Mouse (Mus musculus) lung, embryonic 15.5 days (tissue): ENCODE results near the gene Sec13. TPM values are rescaled to one million over a fixed set of nuclear protein-coding genes. Genes with fewer than 3 reads are reported as not detected.

ENCODE experiments used
- ATAC-seq: fragments of 200-750 bp; cut with Nextera tagmentation; 2 replicates; pipeline ENCODE4 v1.8.0; 2017; ENCODE audit warnings: moderate number of reproducible peaks, borderline replicate concordance; ENCODE audit not compliant: low FRiP score, low TSS enrichment; ENCODE audit errors: extremely low read depth
- H3K27ac ChIP-seq: fragments of 300-500 bp; sonication (generic); 2 replicates; pipeline ENCODE4 v1.5.1; 2015; ENCODE audit warnings: moderate library complexity, mild to moderate bottlenecking, inconsistent platforms
- H3K27me3 ChIP-seq: fragments of 300-500 bp; sonication (generic); 2 replicates; pipeline ENCODE4 v1.6.1; 2015; ENCODE audit warnings: inconsistent platforms
- H3K36me3 ChIP-seq: fragments of 300-500 bp; sonication (generic); 2 replicates; pipeline ENCODE4 v1.6.1; 2015; ENCODE audit warnings: inconsistent platforms
- H3K4me1 ChIP-seq: fragments of 300-500 bp; sonication (generic); 2 replicates; pipeline ENCODE4 v1.6.1; 2015; ENCODE audit warnings: inconsistent platforms
- H3K4me2 ChIP-seq: fragments of 300-500 bp; sonication (generic); 2 replicates; pipeline ENCODE4 v1.6.1; 2015; ENCODE audit warnings: inconsistent platforms, mild to moderate bottlenecking, moderate library complexity
- H3K4me3 ChIP-seq: fragments of 300-500 bp; sonication (generic); 2 replicates; pipeline ENCODE4 v1.5.1; 2015; ENCODE audit warnings: mild to moderate bottlenecking, inconsistent platforms
- H3K9ac ChIP-seq: fragments of 300-500 bp; sonication (generic); 2 replicates; pipeline ENCODE4 v1.6.1; 2015; ENCODE audit warnings: inconsistent platforms
- H3K9me3 ChIP-seq: fragments of 300-500 bp; sonication (generic); 2 replicates; pipeline ENCODE4 v1.6.1; 2016; ENCODE audit warnings: inconsistent platforms
- WGBS: fragments of 180-500 bp; shearing (Covaris S2); methylation state at CpG from one replicate; pipeline ENCODE4 v1.1.7; 2015; 5-methylcytosine and 5-hydroxymethylcytosine counted together
- microRNA-seq: library from miRNA; unstranded; fragments of <30 nt; microRNA quantifications from one replicate; pipeline ENCODE4, GENCODE M21; 2016
- polyA plus RNA-seq: library from polyadenylated mRNA; unstranded; fragments of >200 nt; fragmentation: Nextera tagmentation; extraction: Ambion mirVana; gene quantifications from 2 replicates; pipeline ENCODE4 v1.2.1, GENCODE M21; 2015

Gene Sec13
- polyA plus RNA-seq, 1 experiment from 2014 or later, result 275 TPM

DNA sequence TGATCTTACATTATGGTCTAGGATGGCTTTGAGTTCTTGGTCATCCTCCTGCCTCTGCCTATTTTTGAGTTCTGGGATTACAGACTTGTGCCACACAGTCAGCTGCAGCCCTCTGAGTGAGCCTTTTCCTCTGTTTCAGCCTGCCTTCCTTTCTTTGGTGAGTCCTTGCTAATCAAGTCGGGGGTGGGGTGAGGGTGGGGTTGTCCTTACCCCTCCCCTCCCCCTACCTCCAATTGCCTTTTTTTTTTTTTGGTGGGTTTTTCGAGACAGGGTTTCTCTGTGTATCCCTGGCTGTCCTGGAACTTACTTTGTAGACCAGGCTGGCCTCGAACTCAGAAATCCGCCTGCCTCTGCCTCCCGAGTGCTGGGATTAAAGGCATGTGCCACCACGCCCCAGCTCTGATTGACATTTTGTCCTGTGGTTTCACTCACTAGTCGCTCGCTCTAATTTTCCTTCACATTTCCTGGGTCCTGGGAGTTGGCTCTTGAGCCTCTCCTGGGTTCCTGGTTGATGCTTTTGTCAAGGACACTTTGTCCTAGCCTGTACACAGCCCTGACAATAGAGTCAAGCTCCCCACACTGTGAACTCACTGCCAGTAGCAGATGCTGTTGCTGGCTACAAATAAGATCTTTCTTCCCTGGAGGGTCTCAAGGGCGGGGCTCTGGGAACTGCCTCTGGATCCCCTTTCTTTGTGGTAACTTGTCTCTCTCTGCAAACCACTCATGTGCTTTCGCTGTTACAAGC lies 57.3 kb downstream of the Sec13 start:
- H3K27ac ChIP-seq, result no peak overlapping the region
- H3K4me1 ChIP-seq, result no peaks in the 10 kb centered on the region
- no peak overlapping the region for H3K9ac ChIP-seq
- WGBS, result 82% methylated on average over 10 of the region's 10 CpGs
- H3K36me3 ChIP-seq, result no peaks in the 10 kb centered on the region
- ATAC-seq, result no peak
- H3K9me3 ChIP-seq, result no peaks in the 10 kb centered on the region
- H3K4me3 ChIP-seq, result no peak overlapping the region
- no peaks in the 10 kb centered on the region for H3K27me3 ChIP-seq
- H3K4me2 ChIP-seq, result no peak overlapping the region

DNA sequence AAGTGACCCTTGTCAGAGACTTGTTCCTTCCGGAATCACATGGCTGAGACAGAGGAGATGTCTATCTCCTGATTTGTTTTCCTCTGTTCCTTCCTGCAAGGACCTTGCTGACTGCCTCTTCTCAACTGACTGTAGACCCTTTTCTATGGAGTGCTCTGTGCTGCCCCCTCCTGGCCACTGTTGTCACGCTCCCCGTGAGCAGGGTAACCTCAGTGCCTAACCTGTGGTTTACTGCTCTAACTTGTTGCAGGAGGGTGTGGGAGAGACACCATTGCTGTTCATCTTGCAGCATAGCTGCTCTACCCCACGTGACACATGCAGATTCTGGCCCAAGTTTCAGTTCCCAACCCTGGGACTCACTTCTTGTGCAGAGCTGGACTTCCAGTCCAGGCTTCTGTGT lies 59.3 kb downstream of the Sec13 start:
- Histone ChIP-seq H3K4me2 (no peak overlapping the region), H3K9ac (no peak overlapping the region), H3K36me3 (no peaks in the 10 kb centered on the region), H3K4me3 (no peak overlapping the region), H3K9me3 (no peaks in the 10 kb centered on the region), H3K27me3 (no peaks in the 10 kb centered on the region), H3K4me1 (no peaks in the 10 kb centered on the region), H3K27ac (no peak overlapping the region)
- no peak; the same call in 1 of the 2 replicates for ATAC-seq
- 17% methylated on average over 4 of the region's 4 CpGs for WGBS

DNA sequence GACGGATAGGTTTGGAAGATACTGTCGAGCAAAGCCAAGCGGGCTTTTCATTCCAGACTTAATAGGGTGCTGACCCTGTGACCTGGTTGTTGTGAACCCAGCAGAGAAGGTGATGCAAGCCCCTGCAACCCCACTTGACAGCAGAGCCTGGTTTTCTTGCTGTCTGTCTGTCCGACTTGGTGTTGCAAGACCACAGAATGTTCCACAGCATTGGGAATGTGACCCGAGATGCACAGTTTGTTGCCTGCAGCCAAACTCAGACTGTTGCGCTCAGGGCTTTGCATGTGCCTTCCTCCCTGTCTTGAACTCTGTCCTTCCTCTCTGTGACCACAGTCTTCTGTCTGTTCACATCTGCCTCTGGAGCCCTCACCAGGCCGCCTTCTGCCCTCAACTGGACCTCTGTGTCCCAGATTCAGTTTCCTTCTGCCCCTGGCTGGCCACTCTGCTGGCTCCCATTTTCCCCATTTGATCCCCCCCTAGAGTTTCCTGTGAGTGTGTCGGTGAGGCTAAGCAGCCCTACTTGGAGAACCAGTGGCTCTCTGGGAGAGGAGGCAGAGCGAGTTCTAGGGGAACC lies 60.5 kb downstream of the Sec13 start:
- no peaks in the 10 kb centered on the region for H3K4me1 ChIP-seq
- H3K36me3 ChIP-seq, result no peaks in the 10 kb centered on the region
- no peak overlapping the region for H3K27ac ChIP-seq
- H3K9ac ChIP-seq, result no peak overlapping the region
- 74% methylated on average over 9 of the region's 9 CpGs for WGBS
- H3K4me2 ChIP-seq, result no peak overlapping the region
- no peaks in the 10 kb centered on the region for H3K9me3 ChIP-seq
- H3K4me3 ChIP-seq, result no peak overlapping the region
- H3K27me3 ChIP-seq, result no peaks in the 10 kb centered on the region
- no peak for ATAC-seq

DNA sequence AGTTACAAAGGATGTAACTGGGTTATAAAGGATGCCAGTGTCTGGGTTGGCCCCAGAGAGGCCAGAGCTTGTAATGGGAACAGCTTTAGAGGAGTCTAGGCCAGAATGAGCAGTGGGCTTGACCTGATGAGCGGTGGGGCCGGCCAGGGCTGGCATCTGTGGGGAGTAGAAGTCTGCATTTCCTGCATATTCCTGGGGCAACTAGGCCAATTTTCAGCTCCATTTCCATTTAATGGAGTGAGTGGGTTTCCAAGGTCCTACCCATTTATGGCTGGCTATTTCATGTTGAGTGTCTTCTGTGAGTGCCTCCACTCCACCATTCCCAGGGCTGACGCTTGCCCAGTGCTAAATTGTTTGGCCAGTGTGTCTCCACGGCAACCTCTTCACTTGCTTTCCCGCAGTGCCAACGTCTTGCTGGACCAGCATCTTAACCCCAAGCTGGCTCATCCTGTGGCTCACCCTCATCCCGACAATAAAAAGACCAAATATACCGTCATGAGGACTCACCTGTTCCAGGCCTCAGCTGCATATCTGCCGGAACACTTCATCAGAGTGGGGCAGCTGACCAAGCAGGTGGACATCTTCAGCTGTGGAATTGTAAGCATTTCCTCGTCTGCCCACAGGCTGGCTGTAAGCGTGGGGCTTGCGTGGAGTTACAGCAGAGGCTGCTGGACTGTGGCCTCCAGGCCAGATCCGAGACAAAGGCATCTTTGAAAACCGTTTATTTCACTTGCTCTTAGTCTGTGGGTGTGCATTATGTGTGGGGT lies 62.1 kb downstream of the Sec13 start:
- Histone ChIP-seq H3K4me3 (no peak overlapping the region), H3K9ac (no peak overlapping the region), H3K4me2 (no peak overlapping the region), H3K9me3 (no peaks in the 10 kb centered on the region), H3K36me3 (no peaks in the 10 kb centered on the region), H3K27me3 (no peaks in the 10 kb centered on the region), H3K4me1 (no peaks in the 10 kb centered on the region), H3K27ac (no peak overlapping the region)
- WGBS, result 67% methylated on average over 14 of the region's 14 CpGs
- no peak for ATAC-seq

Small RNA genes lying within 50 kb of the gene (microRNA-seq; reads per million reads assigned to microRNA genes)
- 2.6 reads per million, percentile 9 among the genes with 10 or more reads in this experiment for gene Mir7042

Other genes starting within 250 kb of the Sec13 start
- gene Prrt3, start 238.8 kb downstream of the Sec13 start, polyA plus RNA-seq, result 0.17 and 0.21 TPM in 2 replicates
- gene Emc3, start 209.1 kb downstream of the Sec13 start, polyA plus RNA-seq, result 101 and 103 TPM in 2 replicates
- gene Fancd2, start 209.1 kb downstream of the Sec13 start, polyA plus RNA-seq, result 13.3 and 14.6 TPM in 2 replicates
- gene Fancd2os, start 140.0 kb downstream of the Sec13 start, polyA plus RNA-seq, result not detected in 2 replicates
- 223 and 224 TPM in 2 replicates for gene Brk1, start 136.0 kb downstream of the Sec13 start, polyA plus RNA-seq
- gene Vhl, start 116.8 kb downstream of the Sec13 start, polyA plus RNA-seq, result 41.0 and 45.8 TPM in 2 replicates
- 5.2 and 6.4 TPM in 2 replicates for gene Irak2, start 102.3 kb downstream of the Sec13 start, polyA plus RNA-seq
- gene Tatdn2, start 43.7 kb downstream of the Sec13 start, polyA plus RNA-seq, result 0.37 and 0.67 TPM in 2 replicates
- 0.72 TPM in 1 of 2 replicates, not detected in the other for gene Ghrl, start 20.9 kb downstream of the Sec13 start, polyA plus RNA-seq